Mouse (Mus musculus) yolk sac, embryonic 10.5 days (tissue): ENCODE measurements around the gene Urb2.
A peak's percentile ranks its signal among the peaks of the same experiment; 100 is the strongest.
"Not testable (repeated sequence)": the region's sequence is repeated elsewhere in the genome, so short reads cannot be mapped to it uniquely, and the experiment has no call there.

Experiments used
- DNase-seq: peaks from one replicate; pipeline ENCODE4 v3.0.0-alpha.2; 2017; ENCODE audit warnings: low spot score

The Urb2 gene

DNA sequence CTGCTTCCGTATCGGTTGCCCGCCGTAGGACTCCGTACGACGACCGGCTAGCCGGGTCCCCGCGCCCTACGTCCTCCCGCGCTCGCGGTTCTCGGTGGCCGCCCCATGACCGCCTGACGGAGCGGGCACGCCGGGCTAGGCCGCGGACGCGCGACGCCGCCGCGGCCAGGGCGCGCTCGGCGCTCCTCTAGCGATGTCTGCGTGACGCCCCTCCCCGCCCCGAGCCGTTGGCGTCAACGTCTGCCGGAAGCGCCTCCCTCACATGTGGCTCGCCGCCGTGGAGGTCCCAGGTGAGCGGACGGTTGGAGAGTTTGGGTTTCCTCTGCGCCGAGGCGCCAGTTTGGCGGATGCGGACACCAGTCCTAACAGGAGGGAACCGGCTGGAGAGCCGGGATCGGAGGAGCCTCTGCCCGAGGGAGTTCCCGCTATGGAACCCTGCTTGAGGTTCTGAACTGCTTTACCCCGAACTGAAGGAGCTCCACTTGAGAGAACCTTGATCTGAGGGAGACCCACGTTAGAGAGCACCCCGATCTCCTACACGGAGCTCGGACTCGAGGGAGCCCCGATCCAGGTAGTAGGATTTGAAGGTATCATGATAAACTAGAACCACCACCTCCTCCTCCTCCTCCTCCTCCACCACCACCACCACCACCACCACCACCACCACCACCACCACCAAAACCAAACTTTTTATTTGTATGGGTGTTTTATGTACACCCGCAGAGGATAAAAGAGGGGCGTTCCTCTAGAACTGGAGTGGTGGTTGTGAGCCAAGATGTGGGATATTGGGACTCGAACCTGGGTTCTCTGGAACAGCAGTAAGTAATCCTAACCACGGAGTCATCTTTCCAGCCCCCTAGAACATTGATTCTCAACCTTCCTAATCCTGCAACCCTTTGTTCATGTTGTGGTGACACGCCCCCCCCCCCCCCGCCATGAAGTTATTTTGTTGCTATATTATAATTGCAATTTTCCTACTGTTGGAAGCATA is at the start of gene Urb2, which contains the start of gene Taf5l:
Gene Urb2 (plus strand): TSS at position 272 of the 991 bp plus-strand sequence.
Gene Taf5l (minus strand): TSS at position 161 of the 991 bp plus-strand sequence.
- DNase-seq = peak; percentile 92

DNA sequence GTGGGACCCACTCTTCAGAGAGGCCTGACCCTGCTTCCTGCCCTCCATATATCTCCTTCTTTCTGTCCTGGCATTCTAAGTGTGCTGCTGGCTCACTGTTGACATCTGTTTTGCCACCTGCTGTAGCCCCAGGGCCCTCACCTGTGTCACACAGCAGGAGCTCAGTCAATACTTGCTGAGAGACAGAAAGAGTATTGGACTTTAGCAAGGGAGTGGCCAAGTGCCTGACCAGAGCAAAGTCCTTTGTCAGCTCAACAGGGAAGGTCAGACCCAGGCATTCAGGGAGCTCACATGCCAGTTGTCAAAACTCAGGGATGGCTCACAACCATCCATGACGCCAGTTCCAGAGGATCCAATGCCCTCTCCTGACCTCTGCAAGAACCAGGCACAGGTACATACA is 47.8 kb upstream of the Urb2 start:
- DNase-seq = peak; percentile 72

DNA sequence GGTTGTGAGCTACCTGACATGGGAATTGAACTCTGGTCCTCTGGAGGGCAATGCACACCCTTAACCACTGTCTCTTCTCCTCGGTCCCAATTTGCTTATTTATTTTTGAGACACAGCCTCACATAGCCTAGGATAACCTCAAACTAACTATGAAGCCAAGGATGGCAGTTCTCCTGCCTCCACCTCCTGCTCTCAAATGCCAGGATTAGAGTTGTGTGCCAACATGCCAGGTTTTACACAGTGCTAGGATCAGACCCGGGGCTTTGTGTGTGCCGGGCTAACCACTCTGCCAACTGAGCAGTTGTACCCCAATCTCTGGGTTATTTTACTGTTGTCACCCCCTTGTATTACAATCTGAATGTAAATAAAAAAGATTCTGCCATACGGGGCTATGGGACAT is 43.8 kb upstream of the Urb2 start:
- DNase-seq = no peak

DNA sequence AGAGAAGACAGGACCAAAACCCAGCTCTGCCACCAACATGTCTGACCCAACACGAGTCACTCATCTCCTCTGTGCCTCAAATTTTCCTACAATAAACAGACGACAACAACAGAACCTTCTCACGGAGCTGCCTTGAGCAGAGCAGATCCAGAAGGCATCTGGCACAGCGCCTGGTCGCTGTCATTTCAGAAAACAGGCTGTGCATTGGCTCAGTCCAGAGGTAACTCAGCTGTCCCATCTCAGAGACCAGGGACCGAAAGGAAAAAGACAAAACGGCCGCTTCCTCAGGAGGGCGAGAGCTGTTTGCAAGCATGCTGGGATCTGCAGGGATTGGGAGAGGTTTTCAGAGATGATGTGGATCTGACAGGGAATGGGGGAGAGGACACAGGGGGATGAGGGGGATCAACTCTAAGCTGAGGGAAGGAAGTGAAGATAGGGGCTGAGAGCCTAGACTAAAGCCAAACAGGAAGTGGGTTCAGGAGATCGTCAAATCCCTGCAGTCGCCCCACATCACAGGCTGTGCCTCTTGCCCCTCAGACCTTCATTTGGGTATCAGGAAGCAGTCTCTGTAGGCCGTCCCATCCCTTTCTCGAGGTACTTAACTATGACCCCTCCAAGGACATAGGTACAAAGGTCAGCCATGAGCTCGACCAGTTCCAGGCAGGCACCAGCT is 43.0 kb upstream of the Urb2 start:
- no peak for DNase-seq

DNA sequence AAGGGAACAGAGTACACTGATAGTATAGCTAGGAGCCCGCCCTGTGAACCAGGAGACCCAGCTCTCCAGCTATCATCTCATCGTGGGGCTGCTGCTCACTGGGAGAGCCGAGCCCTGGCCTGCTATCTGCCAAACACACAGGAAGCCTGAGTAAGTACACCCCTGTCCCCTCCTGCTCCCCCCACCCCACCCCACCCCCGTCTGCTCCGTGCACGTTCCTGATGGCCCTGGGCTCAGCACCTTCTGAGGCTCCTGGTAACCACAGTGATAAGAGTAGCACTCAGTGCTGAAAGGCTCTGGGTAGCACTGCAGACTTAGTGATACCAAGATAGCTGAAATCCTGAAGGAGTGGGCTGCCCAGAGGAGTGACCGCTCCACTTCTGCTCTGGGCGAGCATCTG is 42.4 kb upstream of the Urb2 start:
- DNase-seq = peak; percentile 73

DNA sequence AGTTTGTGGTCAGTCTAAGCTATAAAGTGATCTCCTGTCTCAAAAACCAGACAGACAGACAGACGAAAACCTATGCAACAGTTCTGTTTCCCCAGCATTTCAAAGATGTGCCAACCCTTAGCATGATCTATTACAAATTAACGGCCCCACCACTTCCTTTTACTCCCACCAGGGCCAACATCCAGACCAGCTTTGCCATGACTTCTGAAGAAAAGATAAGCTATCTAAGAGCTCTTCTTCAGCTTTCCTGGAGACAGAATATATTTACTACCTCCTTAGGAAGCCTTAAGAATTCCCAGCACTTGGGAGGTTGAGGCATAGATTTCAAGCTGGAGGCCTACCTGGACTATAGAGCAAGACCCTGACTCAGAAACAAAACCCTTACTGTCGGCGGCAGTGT is 41.1 kb upstream of the Urb2 start:
- no peak for DNase-seq

DNA sequence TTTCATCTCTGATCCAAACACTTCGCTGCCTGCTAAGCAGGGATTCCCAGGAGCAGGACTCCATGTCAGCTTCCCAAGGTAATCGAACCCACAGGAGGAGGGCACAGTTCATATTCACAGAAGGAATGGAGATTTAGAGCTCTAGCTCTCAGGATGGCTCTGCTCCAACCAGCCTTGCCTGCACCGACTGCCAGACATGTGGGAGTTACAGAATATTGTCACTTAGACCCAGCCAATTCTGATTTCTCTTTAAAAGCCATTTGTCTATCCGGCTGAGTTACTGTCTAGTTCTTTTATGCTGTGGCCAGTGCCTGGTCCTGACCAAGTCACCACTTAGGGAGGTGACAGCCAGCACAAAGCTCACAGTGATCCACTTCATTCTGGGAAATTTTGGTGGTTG is 39.6 kb upstream of the Urb2 start:
- DNase-seq = no peak

DNA sequence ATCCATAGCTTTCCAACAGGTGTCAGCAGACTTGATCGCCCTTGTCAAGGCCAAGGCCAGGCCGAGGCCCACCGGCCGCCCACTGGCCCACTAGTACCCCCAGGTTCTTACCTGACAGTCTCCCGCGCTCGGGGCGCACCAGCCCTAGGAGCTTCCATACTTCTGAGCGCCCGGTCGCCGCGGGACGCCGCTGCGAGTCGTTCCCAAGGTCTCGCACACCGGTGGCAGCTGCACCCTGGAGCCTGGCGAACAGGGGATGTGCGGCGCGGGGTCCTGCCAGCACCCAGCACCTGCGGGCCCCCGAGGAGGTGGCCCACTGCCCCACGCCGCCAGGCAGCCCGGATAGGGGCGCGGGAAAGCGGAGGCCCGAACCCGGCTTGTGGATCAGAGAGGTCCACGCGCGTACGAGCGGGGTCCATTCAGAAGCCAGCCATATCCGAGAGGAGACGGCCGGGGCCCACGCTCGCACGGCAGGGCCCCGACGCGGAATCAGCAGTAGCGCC is 39.0 kb upstream of the Urb2 start:
- no peak for DNase-seq

DNA sequence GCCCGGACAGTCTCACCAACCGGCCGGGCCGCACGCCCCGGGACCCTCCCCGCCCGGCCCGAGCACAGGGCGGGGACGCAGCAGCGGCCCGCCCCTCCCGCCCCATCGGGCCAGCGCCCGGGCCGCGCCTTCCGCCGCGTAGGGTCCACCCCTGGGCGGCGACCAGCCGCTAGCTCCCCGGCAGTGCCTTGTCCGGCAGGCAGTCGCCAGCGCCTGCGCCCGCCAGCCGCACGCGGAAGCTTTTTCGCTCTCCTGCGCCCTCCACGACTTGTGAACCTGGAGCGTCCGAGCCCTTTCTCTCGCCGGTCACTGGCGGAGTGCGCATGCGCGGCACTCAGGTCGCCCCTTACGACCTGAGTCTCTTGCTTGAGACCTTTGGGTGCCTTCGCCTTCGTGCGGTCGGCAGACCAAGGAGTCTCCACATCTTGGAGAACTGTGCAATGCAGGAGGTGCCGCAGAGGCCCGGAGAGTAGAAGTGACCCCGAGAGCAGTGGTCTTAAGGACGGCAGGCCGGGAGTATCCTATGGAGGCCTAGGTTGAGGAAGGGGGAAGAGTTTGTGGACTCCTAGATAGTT is 38.4 kb upstream of the Urb2 start, which contains the start of gene Abcb10:
Gene Abcb10 (minus strand): TSS at position 297 of the 575 bp plus-strand sequence.
- DNase-seq = peak; percentile 96

DNA sequence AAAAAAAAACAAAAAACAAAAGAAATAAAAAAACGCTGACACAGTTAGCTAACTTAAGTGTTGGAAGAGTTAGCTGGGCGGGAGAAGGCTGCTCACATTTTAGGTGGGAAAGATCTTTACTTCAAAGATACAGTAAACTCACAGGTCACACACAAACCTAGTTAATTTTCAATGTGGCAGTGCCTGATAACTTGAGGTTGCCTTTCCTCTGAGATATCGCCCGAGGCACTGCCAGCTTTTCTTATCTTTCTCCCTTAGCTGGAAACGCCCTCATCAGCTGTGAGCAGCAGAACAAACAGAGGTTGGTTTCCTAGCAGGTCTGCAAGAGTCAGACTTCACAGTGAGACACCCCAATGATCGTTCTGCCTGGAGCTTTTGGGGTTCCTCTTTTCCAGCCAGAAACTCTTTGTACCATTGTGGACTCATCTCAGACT is 32.7 kb upstream of the Urb2 start:
- DNase-seq = peak; percentile 47

DNA sequence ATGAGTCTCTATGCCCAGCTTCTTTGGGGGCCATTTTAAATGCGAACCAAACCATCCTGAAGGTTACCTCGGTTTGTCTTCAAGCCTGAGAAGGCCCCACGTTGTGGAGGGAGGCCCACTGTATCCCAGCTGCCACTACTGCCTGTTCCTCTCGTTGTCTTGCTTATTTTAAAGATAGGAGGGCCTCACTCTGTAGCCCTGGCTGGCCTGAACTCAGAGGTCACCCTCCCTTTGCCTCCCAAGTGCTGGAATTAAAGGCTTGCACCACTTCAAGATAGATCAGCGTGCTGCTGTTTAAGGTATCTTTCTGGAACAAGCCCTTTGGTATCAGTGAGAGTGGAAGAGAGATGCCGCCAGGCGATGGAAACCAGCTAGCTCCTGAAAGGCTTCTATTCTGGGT is 32.2 kb upstream of the Urb2 start:
- DNase-seq = no peak

DNA sequence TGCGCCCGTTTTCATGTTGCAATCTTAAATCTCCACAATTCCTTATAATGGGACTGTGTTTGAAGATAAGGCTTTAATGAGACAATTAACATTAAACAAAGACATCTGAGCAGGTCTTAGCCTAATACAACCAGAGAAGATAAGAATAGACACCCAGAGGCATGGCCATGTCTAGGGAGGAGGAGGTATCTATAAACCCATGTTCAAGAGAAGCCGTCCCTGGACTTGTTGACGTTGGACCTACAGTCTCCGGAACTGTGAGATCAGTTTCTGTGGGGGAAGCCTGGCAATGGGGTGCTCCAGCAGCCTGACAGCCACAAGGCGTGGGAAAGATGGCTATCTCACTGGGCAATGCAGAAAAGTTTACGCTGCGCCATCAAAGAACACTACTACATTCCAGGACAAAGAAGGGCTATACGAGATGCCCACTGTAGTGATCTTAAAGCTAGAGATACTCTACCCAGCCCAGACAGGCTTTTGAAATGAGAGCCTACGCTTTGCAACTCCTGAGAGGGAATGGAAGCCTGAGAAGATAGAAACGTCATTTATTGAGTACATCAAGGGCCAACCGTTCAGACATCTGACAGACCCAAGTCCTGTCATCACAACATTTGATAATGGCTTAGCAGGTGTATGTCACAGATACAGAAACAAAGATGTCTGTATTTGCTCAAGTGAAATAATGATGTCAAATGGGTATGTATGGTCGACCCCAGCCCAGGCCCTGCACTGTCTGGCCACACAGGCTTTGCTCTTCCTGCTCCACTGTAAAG is 30.8 kb upstream of the Urb2 start:
- no peak for DNase-seq

DNA sequence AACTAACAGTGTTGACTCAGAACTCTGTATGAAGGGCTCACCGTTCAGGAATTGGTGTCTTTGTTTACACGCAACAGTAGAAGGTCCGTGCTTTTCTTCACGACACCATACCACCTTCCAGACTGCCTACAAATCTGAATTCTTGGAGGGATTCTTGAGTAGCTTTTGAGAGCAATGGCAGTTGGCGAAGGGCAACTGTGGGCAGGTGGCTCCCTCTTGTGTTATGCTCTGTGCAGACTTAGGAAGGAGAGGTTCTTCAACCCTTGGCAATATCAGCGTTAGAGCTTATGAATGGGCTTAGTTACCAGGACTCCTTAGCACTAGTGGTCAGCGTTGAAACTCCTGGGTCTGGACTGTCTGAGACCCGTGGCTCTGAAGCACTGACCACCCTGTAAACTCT is 28.7 kb upstream of the Urb2 start:
- no peak for DNase-seq

DNA sequence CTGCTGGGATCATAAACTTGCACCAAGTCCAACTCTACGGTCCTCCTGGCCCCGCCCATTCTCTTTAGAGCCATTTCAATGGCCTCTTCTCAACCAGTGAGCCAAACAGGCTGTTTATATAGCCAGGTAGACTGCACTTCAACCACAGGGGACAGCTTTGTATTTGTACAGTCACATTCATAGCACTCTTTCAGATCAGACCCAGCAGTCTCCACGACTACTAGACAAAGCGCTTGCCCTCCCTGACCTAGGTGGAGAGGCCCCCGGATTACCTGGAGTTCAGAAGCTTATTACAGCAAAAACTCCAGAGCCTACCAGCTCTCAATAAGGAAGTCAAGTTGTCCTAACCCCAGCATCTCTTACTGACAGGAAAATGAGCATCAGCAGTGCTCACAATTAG is 27.7 kb upstream of the Urb2 start:
- no peak for DNase-seq

DNA sequence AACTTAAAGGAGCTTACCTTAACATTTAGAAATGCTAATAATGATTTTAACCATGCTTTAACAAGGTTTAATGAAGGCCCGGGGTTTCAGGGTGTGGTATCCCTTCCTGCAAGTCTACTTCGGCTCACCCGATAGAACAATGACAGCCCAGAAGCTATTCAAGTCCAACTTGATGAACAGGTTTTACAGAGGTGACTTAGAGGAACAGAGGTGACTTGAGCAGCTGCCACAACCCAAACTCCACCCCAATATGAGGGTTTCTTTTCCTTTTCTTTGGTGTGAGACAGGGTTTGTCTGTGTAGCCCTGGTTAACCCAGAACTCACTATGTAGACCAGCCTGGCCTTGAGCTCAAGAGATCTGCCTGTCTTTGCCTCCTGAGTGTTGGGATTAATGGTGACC is 27.3 kb upstream of the Urb2 start:
- no peak for DNase-seq

DNA sequence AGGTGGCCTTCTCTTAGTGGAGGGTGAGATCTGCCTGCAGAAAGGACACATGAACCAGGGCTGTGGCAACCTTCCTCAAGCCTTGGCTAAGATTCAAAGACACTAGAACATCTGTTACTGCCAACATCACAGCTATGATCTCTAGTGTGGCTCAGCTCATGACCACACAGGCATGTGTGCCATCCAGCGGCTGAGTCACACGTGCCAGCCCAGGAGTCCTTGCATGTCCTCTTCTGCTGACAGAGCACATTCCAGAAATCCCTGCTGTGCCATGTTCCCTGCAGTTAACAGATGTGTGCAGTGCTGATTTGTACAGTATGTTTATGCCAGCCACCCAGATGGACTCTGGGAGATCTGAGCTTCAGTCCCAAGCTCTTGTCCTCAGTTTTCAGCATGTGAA is 21.7 kb upstream of the Urb2 start:
- no peak for DNase-seq

DNA sequence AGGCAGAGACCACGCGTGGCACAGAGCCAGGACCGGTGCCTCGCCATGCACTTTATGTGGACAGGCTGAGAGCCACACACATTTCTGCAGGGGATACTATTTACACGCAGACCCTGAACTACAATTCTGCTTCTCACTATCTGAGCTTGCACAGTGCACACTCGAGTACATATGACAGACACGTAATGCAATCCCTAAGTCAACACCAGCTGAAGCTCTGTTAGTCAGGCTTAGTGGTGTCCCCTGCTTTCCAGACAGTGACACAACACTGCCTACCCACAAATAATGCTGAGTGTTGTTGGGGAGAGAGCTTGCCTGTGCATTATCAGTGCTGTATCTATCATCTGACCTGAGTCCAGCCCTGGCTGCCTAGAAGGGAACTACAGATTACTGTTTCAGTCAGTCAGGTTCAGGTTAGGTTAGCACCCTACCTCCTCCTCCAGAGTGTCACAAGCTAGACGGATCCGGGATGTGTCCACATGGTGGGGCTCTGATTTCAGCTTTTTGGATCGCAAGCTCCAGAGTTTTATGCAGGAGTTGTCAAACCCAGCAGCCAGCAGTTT is 18.7 kb upstream of the Urb2 start:
- DNase-seq = no peak

DNA sequence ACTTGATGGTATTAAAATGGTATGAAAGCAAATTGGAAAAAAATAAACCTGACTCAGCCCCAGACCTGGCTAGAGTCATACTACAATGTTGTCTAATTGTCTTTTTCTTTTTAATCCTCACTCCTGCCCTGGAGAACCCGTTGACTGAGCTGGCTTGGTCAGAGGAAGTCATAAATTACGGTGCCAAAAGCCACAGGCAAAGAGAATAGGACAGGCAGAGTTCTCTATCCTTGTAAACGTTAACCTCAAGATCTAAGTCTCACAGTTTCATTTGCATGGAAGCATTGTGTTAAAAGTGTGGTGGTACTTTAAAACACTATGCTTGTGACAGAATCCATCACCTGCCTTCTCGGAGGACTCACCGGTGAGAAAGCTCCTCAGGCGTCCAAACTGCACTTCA is 13.5 kb upstream of the Urb2 start:
- DNase-seq = no peak

DNA sequence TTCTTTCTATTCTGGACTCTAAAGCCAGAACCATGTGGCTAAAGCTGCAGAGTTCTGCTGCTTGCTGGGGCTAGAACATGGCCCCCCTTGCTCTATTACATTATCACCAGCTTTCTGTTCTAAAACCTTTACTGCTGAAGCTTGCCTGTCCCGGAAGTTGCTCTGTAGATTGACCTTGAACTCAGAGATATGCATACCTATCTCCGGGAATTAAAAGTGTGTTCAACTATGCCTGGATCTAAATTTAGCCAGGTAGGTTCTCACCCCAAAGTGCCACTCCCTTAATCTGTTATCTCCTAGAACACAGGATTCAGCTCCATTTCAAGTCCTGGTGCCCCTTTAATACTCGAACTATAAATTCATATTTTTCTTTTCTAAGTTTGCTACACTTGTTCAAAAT is 9.7 kb upstream of the Urb2 start:
- no peak for DNase-seq

DNA sequence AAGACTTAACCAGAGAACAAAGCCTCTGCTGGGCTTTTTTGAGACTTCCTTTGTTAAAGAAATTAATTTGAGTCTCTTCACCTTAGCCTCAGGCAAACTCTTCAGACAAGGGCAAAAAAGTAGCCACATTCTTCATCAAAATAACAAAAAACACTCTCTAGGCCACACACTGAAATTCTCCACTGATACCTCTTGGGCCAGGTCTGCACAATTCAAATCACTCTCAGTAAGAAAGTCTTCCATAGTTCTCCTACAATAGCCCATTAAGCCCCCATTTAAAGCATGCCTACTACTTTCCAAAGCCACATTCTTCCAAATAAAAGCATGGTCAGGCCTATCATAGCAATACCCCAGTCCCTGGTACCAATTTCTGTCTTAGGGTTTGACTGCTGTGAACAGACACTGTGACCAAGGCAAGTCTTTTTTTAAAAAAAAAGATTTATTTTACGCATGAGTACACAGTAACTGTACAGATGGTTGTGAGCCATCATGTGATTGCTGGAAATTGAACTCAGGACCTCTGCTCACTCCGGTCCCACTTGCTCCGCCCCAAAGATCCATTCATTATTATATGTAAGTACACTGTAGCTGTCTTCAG is 9.2 kb upstream of the Urb2 start:
- DNase-seq = no peak

DNA sequence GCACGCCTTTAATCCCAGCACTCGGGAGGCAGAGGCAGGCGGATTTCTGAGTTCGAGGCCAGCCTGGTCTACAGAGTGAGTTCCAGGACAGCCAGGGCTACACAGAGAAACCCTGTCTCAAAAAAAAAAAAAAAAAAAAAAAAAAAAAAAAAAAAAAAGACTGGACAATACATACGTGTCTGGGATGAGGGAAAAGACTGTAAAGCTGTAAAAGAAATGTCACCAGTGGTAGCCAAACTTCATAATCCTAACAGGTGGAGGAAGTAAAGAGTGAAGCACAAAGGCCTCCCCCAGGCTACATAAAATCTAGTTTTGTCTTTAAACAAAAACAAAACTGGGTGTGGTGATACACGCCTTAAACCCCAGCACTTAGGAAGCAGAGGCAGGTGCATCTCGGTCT is 7.0 kb upstream of the Urb2 start:
- DNase-seq = not testable (repeated sequence)
